Mouse (Mus musculus): Measurements from ENCODE around the gene Gm27029. TPM values are rescaled to one million over a fixed set of nuclear protein-coding genes. Genes with fewer than 3 reads are reported as not detected.
"Not testable (repeated sequence)": the region's sequence is repeated elsewhere in the genome, so short reads cannot be mapped to it uniquely, and the experiment has no call there.

The Gm27029 gene
- 0.92 and 1.6 TPM in 2 replicates for polyA plus RNA-seq (2012; rRNA removed)

- Histone ChIP-seq H3K27me3 (replicated peaks; ENCODE audit: control insufficient read depth, insufficient read depth, low read length) (no peaks in the 10 kb centered on the region), H3K27ac (ENCODE audit: insufficient read depth, low read depth, low read length) (peak within 1 kb of the TSS; percentile 78), H3K4me3 (ENCODE audit: insufficient read depth, low read depth, low read length) (peak within 1 kb of the TSS; percentile 87), H3K36me3 (ENCODE audit: control insufficient read depth, insufficient read depth, low read length) (no peaks in the 10 kb centered on the region), H3K4me1 (ENCODE audit: control insufficient read depth, insufficient read depth, low read length) (peaks cover 18% of the 10 kb centered on the region)
- no peak for TF ChIP-seq POLR2A (IDR thresholded peaks at IDR 0.05; ENCODE audit: low read depth, low read length)
- no peak for TF ChIP-seq CTCF (conservative IDR thresholded peaks at IDR 0.05; ENCODE audit: insufficient read depth, insufficient read length, low read depth, low read length)
- 6% methylated on average over 23 of the region's 23 CpGs for WGBS
- DNase-seq: no peak
Observed at GRCm38 (mm10) chr11:101424105-101424851, at the start of gene Gm27029. Gene Gm27029 (minus strand): TSS chr11:101424796.

- WGBS: 77% methylated on average over 5 of the region's 5 CpGs
- no peaks in the 10 kb centered on the region for H3K4me1 ChIP-seq (ENCODE audit: control insufficient read depth, insufficient read depth, low read length)
- no peak overlapping the region for H3K4me3 ChIP-seq (ENCODE audit: insufficient read depth, low read depth, low read length)
- no peak for DNase-seq
- TF ChIP-seq POLR2A (IDR thresholded peaks at IDR 0.05; ENCODE audit: low read depth, low read length): no peak
- TF ChIP-seq CTCF (conservative IDR thresholded peaks at IDR 0.05; ENCODE audit: insufficient read depth, insufficient read length, low read depth, low read length): no peak
- no peaks in the 10 kb centered on the region for H3K36me3 ChIP-seq (ENCODE audit: control insufficient read depth, insufficient read depth, low read length)
- no peaks in the 10 kb centered on the region for H3K27me3 ChIP-seq (replicated peaks; ENCODE audit: control insufficient read depth, insufficient read depth, low read length)
- H3K27ac ChIP-seq (ENCODE audit: insufficient read depth, low read depth, low read length): no peak overlapping the region
Observed at GRCm38 (mm10) chr11:101474298-101474697, 49.7 kb upstream of the Gm27029 start.

GRCm38 (mm10) chr11:101473686-101474085 is 49.1 kb upstream of the Gm27029 start:
- not testable (repeated sequence) for H3K27ac ChIP-seq (ENCODE audit: insufficient read depth, low read depth, low read length); H3K27me3 ChIP-seq (replicated peaks; ENCODE audit: control insufficient read depth, insufficient read depth, low read length); H3K36me3 ChIP-seq (ENCODE audit: control insufficient read depth, insufficient read depth, low read length); H3K4me1 ChIP-seq (ENCODE audit: control insufficient read depth, insufficient read depth, low read length); DNase-seq; H3K4me3 ChIP-seq (ENCODE audit: insufficient read depth, low read depth, low read length)
- 67% methylated on average over 1 of the region's 1 CpGs for WGBS

GRCm38 (mm10) chr11:101472336-101472735 is 47.7 kb upstream of the Gm27029 start:
- TF ChIP-seq CTCF (conservative IDR thresholded peaks at IDR 0.05; ENCODE audit: insufficient read depth, insufficient read length, low read depth, low read length): no peak
- no peak for TF ChIP-seq POLR2A (IDR thresholded peaks at IDR 0.05; ENCODE audit: low read depth, low read length)
- H3K4me1 ChIP-seq (ENCODE audit: control insufficient read depth, insufficient read depth, low read length): no peaks in the 10 kb centered on the region; the same call in 1 of the 2 replicates
- 48% methylated on average over 7 of the region's 7 CpGs for WGBS
- no peak overlapping the region for H3K4me3 ChIP-seq (ENCODE audit: insufficient read depth, low read depth, low read length)
- H3K36me3 ChIP-seq (ENCODE audit: control insufficient read depth, insufficient read depth, low read length): no peaks in the 10 kb centered on the region
- no peak for DNase-seq
- H3K27me3 ChIP-seq (replicated peaks; ENCODE audit: control insufficient read depth, insufficient read depth, low read length): no peaks in the 10 kb centered on the region
- no peak overlapping the region for H3K27ac ChIP-seq (ENCODE audit: insufficient read depth, low read depth, low read length)

- Histone ChIP-seq H3K4me1 (ENCODE audit: control insufficient read depth, insufficient read depth, low read length) (no peaks in the 10 kb centered on the region; the same call in 1 of the 2 replicates), H3K27ac (ENCODE audit: insufficient read depth, low read depth, low read length) (no peak overlapping the region), H3K27me3 (replicated peaks; ENCODE audit: control insufficient read depth, insufficient read depth, low read length) (no peaks in the 10 kb centered on the region), H3K4me3 (ENCODE audit: insufficient read depth, low read depth, low read length) (no peak overlapping the region), H3K36me3 (ENCODE audit: control insufficient read depth, insufficient read depth, low read length) (no peaks in the 10 kb centered on the region)
- WGBS: 49% methylated on average over 3 of the region's 3 CpGs
- TF ChIP-seq CTCF (conservative IDR thresholded peaks at IDR 0.05; ENCODE audit: insufficient read depth, insufficient read length, low read depth, low read length) (no peak), POLR2A (IDR thresholded peaks at IDR 0.05; ENCODE audit: low read depth, low read length) (no peak)
- no peak for DNase-seq
Observed at GRCm38 (mm10) chr11:101471926-101472325, 47.3 kb upstream of the Gm27029 start.

DNA sequence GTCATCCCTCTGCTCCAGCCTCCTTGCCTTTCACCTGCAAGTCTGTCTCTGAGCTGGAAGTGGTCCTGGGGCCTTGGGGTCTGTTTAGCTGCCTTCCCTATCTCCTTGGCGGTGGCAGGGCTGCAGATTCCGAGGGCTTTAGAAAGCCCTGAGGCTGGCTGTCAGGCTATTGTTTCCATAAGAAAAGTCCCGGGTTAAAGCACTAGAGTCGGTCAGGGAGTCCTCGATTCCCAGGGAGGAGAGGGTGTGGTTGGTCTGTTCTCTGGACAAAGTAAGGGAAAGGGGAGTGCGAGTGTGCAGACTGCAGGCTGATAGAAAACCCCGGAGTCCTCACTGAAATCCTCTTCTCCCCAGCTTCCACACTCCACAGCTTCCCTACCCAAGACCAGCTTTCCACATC is 45.6 kb upstream of the Gm27029 start:
- 73% methylated on average over 7 of the region's 7 CpGs for WGBS
- no peak overlapping the region for H3K4me3 ChIP-seq (ENCODE audit: insufficient read depth, low read depth, low read length)
- H3K4me1 ChIP-seq (ENCODE audit: control insufficient read depth, insufficient read depth, low read length): no peaks in the 10 kb centered on the region; the same call in 1 of the 2 replicates
- TF ChIP-seq POLR2A (IDR thresholded peaks at IDR 0.05; ENCODE audit: low read depth, low read length): no peak
- TF ChIP-seq CTCF (conservative IDR thresholded peaks at IDR 0.05; ENCODE audit: insufficient read depth, insufficient read length, low read depth, low read length): no peak
- H3K27me3 ChIP-seq (replicated peaks; ENCODE audit: control insufficient read depth, insufficient read depth, low read length): no peaks in the 10 kb centered on the region
- H3K27ac ChIP-seq (ENCODE audit: insufficient read depth, low read depth, low read length): no peak overlapping the region
- H3K36me3 ChIP-seq (ENCODE audit: control insufficient read depth, insufficient read depth, low read length): no peaks in the 10 kb centered on the region
- no peak for DNase-seq

GRCm38 (mm10) chr11:101469155-101469554 is 44.6 kb upstream of the Gm27029 start:
- no peaks in the 10 kb centered on the region for H3K27me3 ChIP-seq (replicated peaks; ENCODE audit: control insufficient read depth, insufficient read depth, low read length)
- TF ChIP-seq CTCF (conservative IDR thresholded peaks at IDR 0.05; ENCODE audit: insufficient read depth, insufficient read length, low read depth, low read length) (no peak), POLR2A (IDR thresholded peaks at IDR 0.05; ENCODE audit: low read depth, low read length) (no peak)
- peaks cover 8% of the 10 kb centered on the region; the same call in 1 of the 2 replicates for H3K4me1 ChIP-seq (ENCODE audit: control insufficient read depth, insufficient read depth, low read length)
- no peak overlapping the region for H3K27ac ChIP-seq (ENCODE audit: insufficient read depth, low read depth, low read length)
- no peak overlapping the region for H3K4me3 ChIP-seq (ENCODE audit: insufficient read depth, low read depth, low read length)
- 61% methylated on average over 4 of the region's 4 CpGs for WGBS
- H3K36me3 ChIP-seq (ENCODE audit: control insufficient read depth, insufficient read depth, low read length): no peaks in the 10 kb centered on the region
- no peak for DNase-seq
